Mouse (Mus musculus) erythroblast, embryonic 14.5 days (primary cell): Measurements from ENCODE around the gene Srd5a1. TPM values are rescaled to one million over a fixed set of nuclear protein-coding genes. Genes with fewer than 3 reads are reported as not detected.
"Not testable (repeated sequence)": the region's sequence is repeated elsewhere in the genome, so short reads cannot be mapped to it uniquely, and the experiment has no call there.

Source experiments
- H3K27me3 ChIP-seq: 2 replicates; pipeline ENCODE4 v1.6.1; 2012; ENCODE audit warnings: inconsistent platforms; ENCODE audit not compliant: control insufficient read depth
- H3K36me3 ChIP-seq: 2 replicates; pipeline ENCODE4 v1.6.1; 2012; ENCODE audit warnings: mild to moderate bottlenecking, inconsistent platforms; ENCODE audit not compliant: control insufficient read depth
- H3K4me1 ChIP-seq: 2 replicates; pipeline ENCODE4 v1.6.1; 2012; ENCODE audit warnings: inconsistent platforms; ENCODE audit not compliant: control insufficient read depth
- H3K4me3 ChIP-seq: replicated peaks from 2 replicates; pipeline ENCODE3; 2012; ENCODE audit warnings: moderate library complexity, mild to moderate bottlenecking, inconsistent platforms
- H3K9me3 ChIP-seq: 2 replicates; pipeline ENCODE4 v1.6.1; 2012; ENCODE audit warnings: low read length, inconsistent platforms, mixed read lengths; ENCODE audit not compliant: control insufficient read depth
- GATA1 ChIP-seq: IDR thresholded peaks from 2 replicates; pipeline ENCODE4 v1.6.1; 2012; ENCODE audit warnings: low read length, inconsistent platforms, mixed read lengths
- TAL1 ChIP-seq: IDR thresholded peaks from 3 replicates; pipeline ENCODE4 v1.6.1; 2012; ENCODE audit warnings: low read length, inconsistent platforms, mixed read lengths
- polyA plus RNA-seq: library from polyadenylated mRNA; stranded (reverse); fragments of >175 nt; gene quantifications from 2 replicates; pipeline ENCODE4 v1.2.3, GENCODE M21; 2012

Gene Srd5a1
- polyA plus RNA-seq, 1 experiment, result 0.03 TPM

DNA sequence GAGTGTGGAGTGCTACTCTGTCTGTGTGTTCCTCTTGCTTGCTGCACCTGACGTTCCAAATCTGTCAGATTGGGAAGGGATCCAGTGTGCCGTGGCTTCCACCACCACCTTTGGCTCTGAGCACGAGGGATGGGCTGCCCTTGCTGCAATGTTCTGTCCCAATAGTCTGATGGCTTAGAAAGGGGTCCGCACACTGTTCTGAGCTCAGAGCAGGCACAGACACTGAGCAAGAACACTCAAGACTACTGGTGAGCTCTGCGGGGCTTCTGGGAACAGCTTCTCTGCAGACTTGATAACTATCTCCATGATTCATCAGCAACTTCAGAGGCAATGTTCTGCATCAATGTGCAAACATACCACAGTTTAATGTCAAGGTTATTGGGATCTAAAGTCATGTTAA, 9.9 kb downstream of the Srd5a1 start:
- Histone ChIP-seq H3K4me3 (no peak overlapping the region), H3K27me3 (no peaks in the 10 kb centered on the region), H3K36me3 (no peaks in the 10 kb centered on the region), H3K9me3 (no peaks in the 10 kb centered on the region), H3K4me1 (no peaks in the 10 kb centered on the region)
- TF ChIP-seq TAL1 (no peak), GATA1 (no peak)

DNA sequence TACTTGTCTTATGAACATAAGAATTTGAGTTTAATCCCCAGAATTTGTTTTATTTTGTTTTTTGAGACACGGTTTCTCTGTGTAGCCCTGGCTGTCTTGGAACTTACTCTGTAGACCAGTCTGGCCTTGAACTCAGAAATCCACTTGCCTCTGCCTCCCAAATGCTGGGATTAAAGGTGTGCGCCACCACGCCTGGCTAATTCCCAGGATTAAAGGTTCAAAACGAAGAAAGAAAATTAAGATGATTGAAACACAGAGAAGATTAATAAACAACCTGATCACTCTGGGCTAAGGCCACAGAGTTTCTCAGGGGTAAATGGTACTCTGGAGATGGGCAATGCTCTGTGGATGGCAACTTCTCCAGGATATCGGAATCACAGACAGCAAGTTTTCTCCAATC, 10.4 kb downstream of the Srd5a1 start:
- H3K4me1 ChIP-seq, H3K27me3 ChIP-seq, H3K9me3 ChIP-seq, H3K36me3 ChIP-seq, H3K4me3 ChIP-seq: not testable (repeated sequence)

DNA sequence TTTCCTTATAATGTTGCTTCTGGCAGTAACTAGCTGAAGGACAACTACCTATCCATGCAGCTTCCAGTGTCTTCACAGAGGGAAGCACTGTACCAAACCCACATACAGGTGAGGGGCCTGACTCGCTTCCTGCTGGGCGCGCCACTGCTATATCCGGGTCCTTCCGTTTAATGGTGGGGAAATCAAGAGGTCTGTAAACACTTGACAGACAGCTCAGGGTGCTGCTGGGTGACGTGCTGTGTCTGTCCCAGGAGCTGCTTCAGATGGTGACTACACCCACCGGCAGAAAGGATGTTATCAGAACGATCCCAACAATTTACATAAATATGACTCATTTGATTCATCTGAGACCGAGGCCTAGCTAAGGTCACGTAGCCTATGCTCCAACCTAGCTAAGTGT, 12.4 kb downstream of the Srd5a1 start:
- TF ChIP-seq TAL1 (no peak), GATA1 (no peak)
- Histone ChIP-seq H3K4me1 (no peaks in the 10 kb centered on the region), H3K9me3 (no peaks in the 10 kb centered on the region), H3K27me3 (no peaks in the 10 kb centered on the region), H3K36me3 (no peaks in the 10 kb centered on the region), H3K4me3 (no peak overlapping the region)

DNA sequence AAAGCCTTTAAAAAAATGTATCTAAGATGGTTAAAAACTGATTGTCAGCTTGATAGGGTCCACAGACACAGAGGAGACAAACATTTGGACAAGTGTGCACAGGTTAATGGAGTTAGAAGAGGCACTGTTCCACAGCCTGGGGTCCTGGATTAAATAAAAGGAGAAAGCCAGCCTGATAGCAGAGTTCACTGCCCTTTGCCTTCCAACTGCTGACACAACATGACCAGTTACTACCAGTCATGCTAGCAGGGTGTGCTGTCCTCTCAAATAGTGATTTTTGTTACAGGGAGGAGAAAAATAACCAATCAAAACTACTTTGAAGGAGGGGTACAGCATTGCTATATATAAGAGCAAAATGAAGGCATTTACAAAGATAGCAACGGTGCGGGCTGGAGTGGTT, 14.7 kb downstream of the Srd5a1 start:
- H3K9me3 ChIP-seq, result no peaks in the 10 kb centered on the region
- no peaks in the 10 kb centered on the region for H3K4me1 ChIP-seq
- no peaks in the 10 kb centered on the region for H3K36me3 ChIP-seq
- H3K27me3 ChIP-seq, result no peaks in the 10 kb centered on the region
- H3K4me3 ChIP-seq, result no peak overlapping the region
- TF ChIP-seq TAL1 (no peak), GATA1 (no peak)

DNA sequence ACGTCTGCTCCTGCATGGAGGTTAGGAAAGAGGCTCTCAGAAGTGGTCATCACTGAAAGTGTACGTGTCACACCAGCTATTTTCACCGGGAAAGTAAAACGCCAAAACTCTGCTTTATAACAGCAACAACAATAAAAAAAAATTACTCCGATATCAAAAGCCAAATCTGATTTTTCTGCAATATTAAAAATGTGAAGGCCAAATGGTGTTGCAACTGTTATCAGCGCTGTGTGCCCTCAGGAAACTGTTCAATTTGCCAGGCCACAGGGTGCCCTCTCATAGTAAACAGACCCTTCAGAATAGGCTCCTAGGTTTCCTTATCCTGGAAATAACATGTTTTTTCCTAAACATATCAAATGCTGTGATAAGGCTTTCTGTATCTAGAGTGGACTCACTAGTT, 15.3 kb downstream of the Srd5a1 start:
- Histone ChIP-seq H3K4me3 (no peak overlapping the region), H3K36me3 (no peaks in the 10 kb centered on the region), H3K27me3 (no peaks in the 10 kb centered on the region), H3K9me3 (no peaks in the 10 kb centered on the region), H3K4me1 (no peaks in the 10 kb centered on the region)
- TF ChIP-seq GATA1, result no peak
- TF ChIP-seq TAL1, result no peak

DNA sequence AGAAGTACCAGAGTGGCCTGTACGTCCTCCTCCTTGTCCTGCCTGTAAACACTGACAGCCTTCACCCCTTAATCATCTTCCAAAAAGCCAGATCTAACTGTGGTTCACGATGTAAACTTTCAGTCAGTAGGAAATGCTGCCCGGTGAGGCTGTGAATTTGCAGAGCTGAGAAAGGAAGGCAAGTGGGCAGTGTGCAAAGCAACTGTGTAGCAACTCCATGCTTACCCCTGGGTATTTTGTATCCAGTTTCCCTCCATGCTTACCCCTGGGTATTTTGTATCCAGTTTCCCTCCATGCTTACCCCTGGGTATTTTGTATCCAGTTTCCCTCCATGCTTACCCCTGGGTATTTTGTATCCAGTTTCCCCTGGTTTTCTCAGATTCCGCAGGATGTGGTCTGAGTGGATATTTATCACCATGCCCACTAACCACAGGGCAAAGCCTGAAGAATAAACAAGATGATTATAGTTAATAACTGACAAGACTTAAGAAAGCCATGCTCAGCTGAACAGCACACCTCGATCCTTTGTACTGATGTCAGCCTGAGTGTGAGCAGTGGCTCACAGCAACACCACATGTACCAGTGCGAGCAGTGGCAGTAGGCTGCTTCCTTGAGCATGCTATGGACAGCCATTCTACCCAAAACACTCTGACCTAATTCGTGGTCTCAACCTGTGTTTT, 16.5 kb downstream of the Srd5a1 start:
- Histone ChIP-seq H3K4me3 (no peak overlapping the region), H3K36me3 (no peaks in the 10 kb centered on the region), H3K27me3 (no peaks in the 10 kb centered on the region), H3K9me3 (no peaks in the 10 kb centered on the region), H3K4me1 (no peaks in the 10 kb centered on the region)
- TF ChIP-seq TAL1 (no peak), GATA1 (no peak)

DNA sequence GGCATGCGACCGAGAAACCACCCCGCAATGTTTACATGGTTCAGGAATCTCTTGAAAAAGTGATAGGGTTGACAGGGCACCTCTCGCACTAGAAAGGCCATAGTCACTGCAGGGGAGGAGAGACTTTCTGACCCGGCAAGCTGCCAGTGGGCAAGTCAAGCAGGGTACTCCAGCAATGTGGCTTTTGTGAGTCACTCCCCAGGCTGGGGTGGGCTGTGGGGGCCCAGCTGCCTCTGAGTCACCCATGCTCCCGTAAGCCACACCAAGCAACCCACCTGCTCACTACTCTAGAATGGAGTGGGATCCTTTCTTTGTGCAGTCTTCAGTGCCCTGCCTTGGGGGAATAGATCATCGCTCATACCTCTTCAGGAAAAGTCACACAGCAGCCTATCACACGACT, 17.8 kb downstream of the Srd5a1 start:
- Histone ChIP-seq H3K36me3 (no peaks in the 10 kb centered on the region), H3K4me1 (no peaks in the 10 kb centered on the region), H3K4me3 (no peak overlapping the region), H3K27me3 (no peaks in the 10 kb centered on the region), H3K9me3 (no peaks in the 10 kb centered on the region)
- no peak for TF ChIP-seq GATA1
- TF ChIP-seq TAL1, result no peak

DNA sequence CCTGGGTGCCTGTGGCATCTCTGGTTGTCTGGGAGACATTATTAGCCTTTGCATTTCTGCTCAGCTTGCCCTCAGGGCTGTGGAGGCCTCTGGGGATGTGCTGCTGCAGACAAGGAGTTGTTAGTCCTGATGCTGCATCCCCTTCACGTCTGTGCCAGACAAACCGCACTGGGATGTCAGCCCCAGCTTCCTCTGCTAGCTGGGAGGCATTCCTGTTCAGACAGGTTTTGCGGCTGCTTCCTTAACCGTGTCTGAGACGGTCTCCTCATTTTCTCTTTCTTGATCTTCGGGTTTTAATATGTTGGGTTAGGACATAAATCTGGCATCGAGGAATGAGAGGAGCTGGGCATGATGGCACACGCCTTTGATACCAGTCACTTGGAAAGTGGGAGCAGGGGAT, 19.0 kb downstream of the Srd5a1 start:
- H3K9me3 ChIP-seq, result no peaks in the 10 kb centered on the region
- TF ChIP-seq GATA1 (no peak), TAL1 (no peak)
- no peak overlapping the region for H3K4me3 ChIP-seq
- no peaks in the 10 kb centered on the region for H3K4me1 ChIP-seq
- no peaks in the 10 kb centered on the region for H3K36me3 ChIP-seq
- no peaks in the 10 kb centered on the region for H3K27me3 ChIP-seq

DNA sequence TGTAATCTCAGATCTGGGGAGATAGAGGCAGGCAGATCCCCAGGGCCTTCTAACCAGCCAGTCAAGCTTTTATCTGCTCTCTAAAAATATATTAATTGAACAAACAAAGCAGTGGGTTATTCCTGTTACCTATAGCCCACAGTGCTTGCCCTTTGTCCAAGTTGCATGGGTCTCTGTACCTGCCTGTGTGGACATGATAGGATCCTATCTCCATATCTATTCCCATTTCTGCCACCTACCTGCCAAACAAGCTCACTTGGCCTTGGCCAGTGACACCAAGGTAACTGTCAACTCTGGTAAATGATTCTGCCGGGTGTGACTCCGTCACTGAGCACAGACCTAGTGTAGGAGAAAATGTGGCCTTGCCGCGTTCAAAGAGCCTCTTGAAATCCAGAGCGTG, 19.9 kb downstream of the Srd5a1 start:
- no peaks in the 10 kb centered on the region for H3K27me3 ChIP-seq
- no peaks in the 10 kb centered on the region for H3K9me3 ChIP-seq
- H3K36me3 ChIP-seq, result no peaks in the 10 kb centered on the region
- no peak overlapping the region for H3K4me3 ChIP-seq
- no peaks in the 10 kb centered on the region for H3K4me1 ChIP-seq
- TF ChIP-seq TAL1 (no peak), GATA1 (no peak)

DNA sequence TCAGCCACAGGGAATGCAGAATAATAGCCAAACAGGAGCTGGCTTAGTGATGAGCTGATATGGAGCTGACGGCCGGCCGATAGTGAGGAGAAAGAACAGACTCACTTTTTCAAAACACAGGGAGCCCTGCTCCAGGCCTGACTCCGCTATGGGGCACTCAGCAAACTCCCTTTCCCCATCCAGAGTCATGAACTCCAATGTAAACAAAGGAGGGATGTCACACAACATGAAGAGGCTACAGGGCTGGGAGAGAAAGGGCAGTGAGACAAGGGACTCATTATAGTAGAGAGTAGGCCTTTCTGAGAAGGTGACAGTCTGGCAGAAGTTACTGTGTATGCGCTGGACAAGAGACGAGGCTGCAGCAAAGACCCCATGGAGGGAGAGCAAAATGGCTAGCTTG, 23.0 kb downstream of the Srd5a1 start:
- Histone ChIP-seq H3K36me3 (no peaks in the 10 kb centered on the region), H3K9me3 (no peaks in the 10 kb centered on the region), H3K4me3 (no peak overlapping the region), H3K27me3 (no peaks in the 10 kb centered on the region), H3K4me1 (no peaks in the 10 kb centered on the region)
- TF ChIP-seq TAL1 (no peak), GATA1 (no peak)
